Mouse (Mus musculus): Measurements from ENCODE around the gene Tmc2. TPM values are rescaled to one million over a fixed set of nuclear protein-coding genes. Genes with fewer than 3 reads are reported as not detected.
A peak's percentile ranks its signal among the peaks of the same experiment; 100 is the strongest.

Tmc2 gene
- polyA plus RNA-seq, 1 experiment from 2014 or later: not detected

DNA sequence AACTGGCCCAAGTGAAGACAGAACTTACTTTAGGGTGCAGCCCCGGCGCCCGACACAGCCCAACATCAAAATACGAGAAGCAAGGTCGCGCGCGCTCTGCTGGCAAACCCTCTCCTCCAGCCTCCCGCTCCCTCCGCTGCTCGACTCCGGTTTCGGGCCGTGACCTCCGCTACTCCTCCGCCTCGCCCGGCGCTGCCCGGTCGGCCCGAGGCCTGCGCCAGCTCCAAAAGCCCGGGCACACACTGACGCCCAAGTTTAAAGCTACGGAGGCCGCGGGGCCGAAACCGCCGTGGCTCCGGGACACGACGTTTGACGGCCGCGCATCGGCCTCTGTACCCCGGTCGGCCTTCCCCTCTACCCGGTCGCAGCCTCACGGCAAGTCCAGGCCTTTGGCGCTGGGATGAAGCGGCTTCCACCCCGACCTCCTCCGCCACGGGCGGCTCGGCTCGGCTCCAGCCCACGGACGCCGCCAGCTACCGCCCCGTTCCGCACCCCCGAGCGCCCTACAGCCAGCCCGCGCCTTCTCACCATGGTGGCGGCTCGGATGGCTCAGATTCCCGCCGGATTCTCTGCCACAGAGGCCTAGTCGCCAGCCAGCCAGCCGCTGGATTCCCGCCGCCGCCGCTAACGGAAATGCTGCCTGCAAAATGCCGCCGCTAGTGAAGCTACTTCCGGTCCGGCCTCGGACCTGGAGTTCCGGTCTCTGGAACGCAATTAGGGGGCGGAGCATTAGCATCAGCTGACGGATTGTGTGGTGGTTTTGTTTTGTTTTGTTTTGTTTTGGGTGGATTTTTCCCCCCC lies 16.1 kb upstream of the Tmc2 start, which contains the start of gene Snrpb:
Gene Snrpb, minus strand, starts transcription at position 698 of the 801 bp plus-strand sequence.
- H3K4me1 ChIP-seq: peaks cover 22% of the 10 kb centered on the region
- H3K4me3 ChIP-seq: peak within 1 kb of the TSS; percentile 99
- H3K4me2 ChIP-seq: peak within 1 kb of the TSS; percentile 87
- peak within 1 kb of the TSS; percentile 97 for H3K27ac ChIP-seq
- H3K27me3 ChIP-seq: no peaks in the 10 kb centered on the region
- no peaks in the 10 kb centered on the region for H3K9me3 ChIP-seq (replicated peaks)
- WGBS: under 1% methylated on average over 80 of the region's 81 CpGs
- H3K9ac ChIP-seq: peak within 1 kb of the TSS; percentile 100
- ATAC-seq: peak; percentile 94
- peaks cover 30% of the 10 kb centered on the region for H3K36me3 ChIP-seq (ENCODE audit: poor library complexity, severe bottlenecking)

DNA sequence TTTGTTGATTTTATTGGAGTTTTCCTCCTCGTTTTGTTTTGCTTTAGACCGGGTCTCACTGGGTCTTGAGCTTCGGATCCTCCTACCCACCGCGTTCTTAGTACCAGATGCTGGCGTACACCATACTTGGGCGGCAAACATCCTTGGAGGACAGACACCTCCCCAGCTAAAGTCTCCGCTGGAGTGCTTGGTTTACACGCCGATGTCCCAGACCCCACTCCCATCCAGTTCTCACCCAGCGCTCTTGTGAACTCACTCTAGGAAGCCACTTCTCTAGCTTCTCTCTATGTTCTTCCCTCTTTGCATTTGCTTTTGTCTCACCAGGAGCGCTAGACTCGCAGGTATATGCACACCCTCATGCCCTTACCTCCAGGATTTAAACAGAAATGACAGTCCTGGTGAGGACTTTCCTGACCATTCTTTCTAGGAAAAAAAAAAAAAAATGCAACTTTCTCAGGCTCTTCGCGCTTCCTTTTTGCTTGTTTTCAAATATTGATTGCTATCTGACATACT lies 15.4 kb upstream of the Tmc2 start:
- Histone ChIP-seq H3K27ac (peak overlapping the region; percentile 97), H3K9ac (peak overlapping the region; percentile 69), H3K27me3 (no peaks in the 10 kb centered on the region), H3K4me2 (peak overlapping the region; percentile 87), H3K4me1 (peaks cover 22% of the 10 kb centered on the region), H3K4me3 (peak overlapping the region; percentile 99), H3K36me3 (ENCODE audit: poor library complexity, severe bottlenecking) (peaks cover 24% of the 10 kb centered on the region), H3K9me3 (replicated peaks) (no peaks in the 10 kb centered on the region)
- ATAC-seq: peak; percentile 86
- 1% methylated on average over 15 of the region's 15 CpGs for WGBS

DNA sequence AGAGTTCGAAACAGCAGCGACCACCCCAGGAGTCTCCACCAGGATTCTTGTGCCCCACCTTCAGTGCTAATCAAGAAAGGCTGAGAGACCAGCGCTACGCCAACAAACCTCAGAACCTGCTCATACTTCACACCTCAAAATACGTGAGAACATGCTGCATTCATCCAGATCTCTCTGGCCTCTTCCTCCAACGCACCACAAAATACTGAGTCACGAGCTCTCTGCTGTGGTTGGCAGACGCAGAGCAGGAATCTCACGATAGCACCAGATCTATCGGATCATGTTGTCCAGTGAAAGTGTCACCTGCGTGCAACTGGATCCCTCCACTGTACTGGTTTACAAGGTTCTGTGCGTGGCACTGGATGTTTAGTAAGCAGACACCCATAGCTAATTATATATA lies 6.6 kb upstream of the Tmc2 start:
- WGBS: 90% methylated on average over 12 of the region's 12 CpGs
- Histone ChIP-seq H3K4me2 (no peak overlapping the region), H3K4me1 (no peaks in the 10 kb centered on the region), H3K27me3 (no peaks in the 10 kb centered on the region), H3K9me3 (replicated peaks) (no peaks in the 10 kb centered on the region), H3K27ac (no peak overlapping the region), H3K4me3 (no peak overlapping the region), H3K36me3 (ENCODE audit: poor library complexity, severe bottlenecking) (no peaks in the 10 kb centered on the region), H3K9ac (no peak overlapping the region)
- ATAC-seq: no peak

DNA sequence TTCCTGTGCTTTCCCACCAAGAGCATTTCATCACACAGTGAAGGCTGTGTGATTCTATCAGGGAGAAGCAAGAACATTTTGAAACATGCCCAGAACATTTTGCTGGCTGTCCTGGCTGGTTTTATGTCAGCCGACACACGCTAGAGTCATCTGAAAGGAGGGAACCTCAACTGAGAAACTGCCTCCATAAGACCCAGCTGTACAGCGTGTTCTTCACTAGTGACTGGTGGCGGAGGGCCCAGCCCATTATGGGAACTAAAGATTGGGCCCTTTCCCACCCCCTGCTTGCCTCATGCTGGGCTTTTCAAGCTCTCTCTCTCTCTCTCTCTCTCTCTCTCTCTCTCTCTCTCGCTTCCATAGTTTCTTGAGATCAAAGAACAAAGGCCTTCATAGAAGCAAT lies 6.0 kb downstream of the Tmc2 start:
- no peak overlapping the region for H3K4me3 ChIP-seq
- H3K27ac ChIP-seq: no peak overlapping the region
- 43% methylated on average over 5 of the region's 5 CpGs for WGBS
- H3K9me3 ChIP-seq (replicated peaks): 0 out of 2 replicates have a peak, but pooled peaks cover 3% of the 10 kb centered on the region
- no peak overlapping the region for H3K9ac ChIP-seq
- no peaks in the 10 kb centered on the region for H3K27me3 ChIP-seq
- H3K4me1 ChIP-seq: no peaks in the 10 kb centered on the region
- H3K4me2 ChIP-seq: no peak overlapping the region
- no peak for ATAC-seq
- H3K36me3 ChIP-seq (ENCODE audit: poor library complexity, severe bottlenecking): no peaks in the 10 kb centered on the region

DNA sequence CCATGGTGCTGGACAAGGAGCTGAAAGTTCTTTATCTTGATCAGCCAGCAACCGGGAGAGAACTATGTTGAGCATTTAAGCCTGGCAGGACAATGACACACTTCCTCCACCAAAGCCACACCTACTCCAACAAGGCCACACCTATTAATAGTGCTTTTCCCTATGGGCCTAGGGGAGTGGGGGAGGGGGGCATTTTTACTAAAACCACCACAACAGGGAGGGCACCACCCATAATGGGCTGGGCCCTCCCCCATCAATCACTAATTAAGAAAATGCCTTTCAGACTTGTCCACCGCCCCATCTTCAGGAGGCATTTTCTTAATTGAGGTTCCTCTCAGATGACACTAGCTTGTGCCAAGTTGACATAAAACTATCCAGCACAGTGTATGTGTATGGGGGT lies 12.4 kb downstream of the Tmc2 start:
- H3K4me2 ChIP-seq: no peak overlapping the region
- no peaks in the 10 kb centered on the region for H3K36me3 ChIP-seq (ENCODE audit: poor library complexity, severe bottlenecking)
- WGBS: 88% methylated on average over 2 of the region's 2 CpGs
- no peak overlapping the region for H3K27ac ChIP-seq
- H3K9ac ChIP-seq: no peak overlapping the region
- ATAC-seq: no peak
- H3K4me1 ChIP-seq: no peaks in the 10 kb centered on the region
- no peaks in the 10 kb centered on the region for H3K9me3 ChIP-seq (replicated peaks)
- no peak overlapping the region for H3K4me3 ChIP-seq
- H3K27me3 ChIP-seq: 0 out of 2 replicates have a peak, but pooled peaks cover 3% of the 10 kb centered on the region

DNA sequence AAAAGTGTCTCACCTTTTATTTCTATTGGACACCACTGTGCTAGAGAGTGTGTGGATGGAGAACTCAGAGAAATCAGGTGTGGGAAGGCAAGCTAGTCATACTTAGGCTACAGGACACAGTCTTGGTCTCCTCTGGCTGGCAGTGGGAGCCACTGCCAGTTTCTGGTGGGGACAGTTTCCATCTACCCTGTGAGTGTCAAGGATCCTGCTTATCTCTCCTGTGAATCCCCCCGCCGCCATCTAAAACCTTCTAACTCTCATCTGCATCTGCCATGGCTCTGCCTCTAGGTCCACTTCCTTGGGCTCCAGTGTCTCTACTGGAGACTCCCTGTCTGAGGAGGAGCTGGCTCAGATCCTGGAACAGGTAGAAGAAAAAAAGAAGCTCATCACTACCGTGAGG lies 13.0 kb downstream of the Tmc2 start:
- Histone ChIP-seq H3K36me3 (ENCODE audit: poor library complexity, severe bottlenecking) (no peaks in the 10 kb centered on the region), H3K9ac (no peak overlapping the region), H3K4me1 (no peaks in the 10 kb centered on the region), H3K4me3 (no peak overlapping the region), H3K27me3 (0 out of 2 replicates have a peak, but pooled peaks cover 3% of the 10 kb centered on the region), H3K4me2 (no peak overlapping the region), H3K9me3 (replicated peaks) (no peaks in the 10 kb centered on the region), H3K27ac (no peak overlapping the region)
- ATAC-seq: no peak
- 96% methylated on average over 3 of the region's 3 CpGs for WGBS

DNA sequence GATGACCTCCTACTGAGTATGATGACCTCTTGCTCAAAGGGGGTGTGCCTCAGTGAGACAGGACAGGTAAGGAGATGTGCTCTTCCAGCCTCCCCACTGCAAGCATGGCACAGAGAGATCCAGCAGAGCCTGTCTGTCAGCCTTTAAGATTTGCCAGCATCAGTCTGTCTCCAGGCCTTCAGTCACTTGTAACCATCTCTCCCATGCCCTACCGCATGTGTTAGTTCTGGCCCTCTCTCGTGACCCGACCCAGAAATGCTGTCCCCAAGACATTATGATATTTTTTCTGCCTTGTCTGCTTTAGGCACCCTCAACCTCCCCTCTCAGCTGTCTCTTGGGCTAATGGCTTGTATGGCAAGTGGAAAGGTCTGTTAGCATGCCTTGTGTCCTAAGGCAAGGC lies 14.6 kb downstream of the Tmc2 start:
- no peaks in the 10 kb centered on the region for H3K9me3 ChIP-seq (replicated peaks)
- H3K9ac ChIP-seq: no peak overlapping the region
- H3K4me2 ChIP-seq: no peak overlapping the region
- H3K27me3 ChIP-seq: 0 out of 2 replicates have a peak, but pooled peaks cover 3% of the 10 kb centered on the region
- no peak overlapping the region for H3K4me3 ChIP-seq
- 95% methylated on average over 3 of the region's 3 CpGs for WGBS
- no peaks in the 10 kb centered on the region for H3K4me1 ChIP-seq
- H3K36me3 ChIP-seq (ENCODE audit: poor library complexity, severe bottlenecking): no peaks in the 10 kb centered on the region
- no peak for ATAC-seq
- no peak overlapping the region for H3K27ac ChIP-seq

DNA sequence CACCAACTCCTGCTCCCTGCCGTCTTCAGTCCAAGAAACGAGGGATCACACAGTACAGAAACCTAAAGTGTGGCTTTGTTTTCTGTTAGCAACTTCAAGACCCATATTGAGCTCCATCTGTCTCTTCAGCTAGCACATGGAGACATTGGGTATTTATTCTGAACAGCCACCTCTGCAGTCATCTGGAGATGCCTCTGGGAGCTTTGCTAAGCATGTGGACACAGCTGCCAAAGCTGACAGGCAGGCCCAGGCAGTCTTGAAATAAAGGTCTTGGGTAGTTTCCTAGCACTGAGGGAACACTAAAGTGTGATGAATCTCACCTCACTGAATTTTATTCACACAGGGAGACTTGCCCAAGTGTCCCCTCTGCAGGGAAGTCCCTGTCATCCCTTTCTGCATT lies 16.6 kb downstream of the Tmc2 start:
- Histone ChIP-seq H3K4me3 (no peak overlapping the region), H3K36me3 (ENCODE audit: poor library complexity, severe bottlenecking) (no peaks in the 10 kb centered on the region), H3K4me1 (no peaks in the 10 kb centered on the region), H3K27ac (no peak overlapping the region), H3K4me2 (no peak overlapping the region), H3K27me3 (0 out of 2 replicates have a peak, but pooled peaks cover 3% of the 10 kb centered on the region), H3K9me3 (replicated peaks) (no peaks in the 10 kb centered on the region), H3K9ac (no peak overlapping the region)
- WGBS: 91% methylated on average over 2 of the region's 2 CpGs
- no peak for ATAC-seq

DNA sequence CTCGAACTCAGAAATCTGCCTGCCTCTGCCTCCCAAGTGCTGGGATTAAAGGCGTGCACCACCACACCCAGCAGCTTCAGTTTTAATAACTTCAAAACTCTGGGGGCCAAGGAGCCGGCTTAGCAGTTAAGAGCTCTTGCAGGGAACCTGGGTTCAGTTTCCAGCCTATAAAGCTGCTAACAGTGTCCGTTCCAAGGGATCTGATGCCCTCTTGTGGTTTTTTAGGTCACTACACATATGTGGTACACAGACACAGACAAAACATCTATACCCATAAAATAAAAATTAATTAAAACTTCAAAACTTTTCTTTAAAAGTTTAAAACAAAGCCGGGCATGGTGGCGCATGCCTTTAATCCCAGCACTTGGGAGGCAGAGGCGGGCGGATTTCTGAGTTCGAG lies 51.9 kb downstream of the Tmc2 start:
- Histone ChIP-seq H3K4me3 (no peak overlapping the region), H3K27ac (no peak overlapping the region), H3K4me2 (no peak overlapping the region), H3K36me3 (ENCODE audit: poor library complexity, severe bottlenecking) (no peaks in the 10 kb centered on the region), H3K9ac (no peak overlapping the region), H3K27me3 (no peaks in the 10 kb centered on the region), H3K9me3 (replicated peaks) (no peaks in the 10 kb centered on the region), H3K4me1 (no peaks in the 10 kb centered on the region)
- 49% methylated on average over 9 of the region's 9 CpGs for WGBS
- no peak for ATAC-seq

DNA sequence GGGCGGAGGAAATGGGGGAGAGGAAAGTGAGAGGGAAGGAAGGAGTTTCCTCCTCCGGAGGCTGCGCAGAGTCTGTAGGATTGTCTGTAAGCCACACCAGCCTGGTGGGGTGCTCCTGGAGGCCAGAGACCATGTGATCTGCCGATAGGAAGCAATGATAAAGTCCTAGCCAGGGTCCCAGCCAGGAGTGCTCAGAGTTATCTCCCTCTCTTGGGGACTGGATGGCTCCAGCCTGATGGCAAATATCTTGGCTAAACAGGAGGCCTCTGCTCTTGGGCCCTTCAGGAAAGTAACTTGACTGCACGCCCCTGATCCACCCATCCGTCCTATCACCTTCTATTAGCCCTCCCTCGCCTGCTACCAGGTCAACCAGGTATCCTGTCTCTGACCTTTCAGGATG lies 53.2 kb downstream of the Tmc2 start:
- Histone ChIP-seq H3K27me3 (no peaks in the 10 kb centered on the region), H3K4me3 (no peak overlapping the region), H3K4me1 (no peaks in the 10 kb centered on the region), H3K4me2 (no peak overlapping the region), H3K27ac (no peak overlapping the region), H3K9me3 (replicated peaks) (no peaks in the 10 kb centered on the region), H3K36me3 (ENCODE audit: poor library complexity, severe bottlenecking) (no peaks in the 10 kb centered on the region), H3K9ac (no peak overlapping the region)
- 73% methylated on average over 7 of the region's 7 CpGs for WGBS
- ATAC-seq: no peak

DNA sequence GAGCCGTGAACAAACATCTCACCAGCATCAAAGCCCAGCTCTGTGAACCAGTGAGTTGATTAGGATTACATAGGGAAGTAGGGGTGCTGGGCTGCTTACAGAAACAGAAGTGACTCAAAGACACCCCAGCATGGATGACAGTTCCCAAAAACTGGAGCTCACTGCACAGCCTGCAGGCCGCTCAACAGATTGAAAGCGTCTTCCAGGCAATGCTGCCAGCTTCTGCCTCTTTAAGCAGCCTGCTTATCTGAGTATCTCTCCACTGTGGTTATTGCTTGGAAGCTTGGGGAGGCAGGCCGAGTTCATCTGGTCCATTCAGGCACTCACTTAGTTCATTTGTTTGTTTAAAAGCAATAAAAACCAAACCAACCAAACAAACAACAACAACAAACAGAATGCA lies 61.8 kb downstream of the Tmc2 start:
- H3K27ac ChIP-seq: no peak overlapping the region
- H3K9me3 ChIP-seq (replicated peaks): no peaks in the 10 kb centered on the region
- no peaks in the 10 kb centered on the region for H3K36me3 ChIP-seq (ENCODE audit: poor library complexity, severe bottlenecking)
- no peak overlapping the region for H3K9ac ChIP-seq
- no peak overlapping the region for H3K4me2 ChIP-seq
- H3K4me1 ChIP-seq: no peaks in the 10 kb centered on the region
- 93% methylated on average over 4 of the region's 4 CpGs for WGBS
- no peak for ATAC-seq
- H3K27me3 ChIP-seq: no peaks in the 10 kb centered on the region
- H3K4me3 ChIP-seq: no peak overlapping the region

DNA sequence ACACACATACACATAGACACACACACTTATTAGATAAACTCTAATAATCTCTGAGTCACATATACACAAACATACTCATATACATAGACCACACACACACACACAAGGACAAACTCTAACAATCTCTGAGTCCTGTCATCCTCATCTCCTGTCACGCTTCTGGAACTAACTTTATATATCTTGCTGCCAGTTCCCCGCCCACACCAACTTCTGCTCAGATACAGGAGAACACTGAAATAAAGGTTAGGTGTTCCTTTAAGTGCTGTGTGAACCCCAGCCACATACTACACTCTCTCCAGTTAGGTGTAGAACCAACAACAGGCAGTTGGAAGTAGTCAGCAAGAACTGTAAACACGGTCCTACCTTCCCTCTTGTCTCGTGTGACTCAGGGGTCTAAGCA lies 65.8 kb downstream of the Tmc2 start:
- no peak overlapping the region for H3K27ac ChIP-seq
- H3K27me3 ChIP-seq: 0 out of 2 replicates have a peak, but pooled peaks cover 2% of the 10 kb centered on the region
- H3K36me3 ChIP-seq (ENCODE audit: poor library complexity, severe bottlenecking): no peaks in the 10 kb centered on the region
- H3K9ac ChIP-seq: no peak overlapping the region
- no peaks in the 10 kb centered on the region for H3K9me3 ChIP-seq (replicated peaks)
- H3K4me2 ChIP-seq: no peak overlapping the region
- 87% methylated on average over 4 of the region's 4 CpGs for WGBS
- H3K4me3 ChIP-seq: no peak overlapping the region
- no peak for ATAC-seq
- H3K4me1 ChIP-seq: no peaks in the 10 kb centered on the region

All from forebrain, embryonic 13.5 days (tissue).